Mouse (Mus musculus): ENCODE results near the gene Dcaf1. TPM values are rescaled to one million over a fixed set of nuclear protein-coding genes. Genes with fewer than 3 reads are reported as not detected.

Dcaf1 gene
- 9.3 and 13.1 TPM in 2 replicates for polyA plus RNA-seq (2012; rRNA removed)

GRCm38 (mm10) chr9:106821618-106822380, at the start of gene Dcaf1:
Gene Dcaf1, plus strand, starts transcription at chr9:106821874.
- DNase-seq (ENCODE audit: low read depth, low spot score): peak; percentile 99

GRCm38 (mm10) chr9:106776116-106776515, 45.6 kb upstream of the Dcaf1 start:
- no peak for DNase-seq (ENCODE audit: low read depth, low spot score)
- 95% methylated on average over 1 of the region's 1 CpGs for whole genome bisulfite sequencing

More at GRCm38 (mm10) chr9:106821618-106822380, at the start of gene Dcaf1:
- WGBS: under 1% methylated on average over 71 of the region's 71 CpGs

GRCm38 (mm10) chr9:106777423-106777822, 44.3 kb upstream of the Dcaf1 start:
- 81% methylated on average over 3 of the region's 3 CpGs for WGBS
- no peak for DNase-seq (ENCODE audit: low read depth, low spot score)

GRCm38 (mm10) chr9:106778319-106778718, 43.4 kb upstream of the Dcaf1 start:
- 74% methylated on average over 4 of the region's 4 CpGs for WGBS
- no peak for DNase-seq (ENCODE audit: low read depth, low spot score)

DNA sequence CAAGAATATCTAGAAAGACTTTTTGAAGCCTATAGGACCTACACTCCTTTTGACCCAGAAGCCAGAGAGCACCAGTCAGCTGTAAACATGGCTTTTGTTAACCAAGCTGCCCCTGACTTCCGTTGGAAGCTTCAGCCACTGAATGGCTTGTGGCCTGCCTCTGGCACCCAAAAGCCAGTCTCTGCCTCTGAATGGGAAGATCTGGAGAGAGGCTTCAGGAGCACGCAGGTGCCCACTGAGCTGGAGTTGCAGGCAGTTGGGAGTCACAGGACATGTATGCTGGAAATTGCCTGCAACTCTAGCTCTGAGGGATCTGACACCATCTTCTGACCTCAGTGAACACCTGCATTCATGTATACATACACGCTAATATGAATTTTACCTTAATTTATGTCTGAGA, 41.6 kb upstream of the Dcaf1 start:
- DNase-seq (ENCODE audit: low read depth, low spot score): no peak
- 90% methylated on average over 3 of the region's 3 CpGs for WGBS

GRCm38 (mm10) chr9:106783554-106783953, 38.1 kb upstream of the Dcaf1 start:
- DNase-seq (ENCODE audit: low read depth, low spot score): no peak
- 98% methylated on average over 2 of the region's 2 CpGs for WGBS

- no peak for DNase-seq (ENCODE audit: low read depth, low spot score)
- 38% methylated on average over 3 of the region's 3 CpGs for WGBS
Observed at GRCm38 (mm10) chr9:106785206-106785605, 36.5 kb upstream of the Dcaf1 start.

DNA sequence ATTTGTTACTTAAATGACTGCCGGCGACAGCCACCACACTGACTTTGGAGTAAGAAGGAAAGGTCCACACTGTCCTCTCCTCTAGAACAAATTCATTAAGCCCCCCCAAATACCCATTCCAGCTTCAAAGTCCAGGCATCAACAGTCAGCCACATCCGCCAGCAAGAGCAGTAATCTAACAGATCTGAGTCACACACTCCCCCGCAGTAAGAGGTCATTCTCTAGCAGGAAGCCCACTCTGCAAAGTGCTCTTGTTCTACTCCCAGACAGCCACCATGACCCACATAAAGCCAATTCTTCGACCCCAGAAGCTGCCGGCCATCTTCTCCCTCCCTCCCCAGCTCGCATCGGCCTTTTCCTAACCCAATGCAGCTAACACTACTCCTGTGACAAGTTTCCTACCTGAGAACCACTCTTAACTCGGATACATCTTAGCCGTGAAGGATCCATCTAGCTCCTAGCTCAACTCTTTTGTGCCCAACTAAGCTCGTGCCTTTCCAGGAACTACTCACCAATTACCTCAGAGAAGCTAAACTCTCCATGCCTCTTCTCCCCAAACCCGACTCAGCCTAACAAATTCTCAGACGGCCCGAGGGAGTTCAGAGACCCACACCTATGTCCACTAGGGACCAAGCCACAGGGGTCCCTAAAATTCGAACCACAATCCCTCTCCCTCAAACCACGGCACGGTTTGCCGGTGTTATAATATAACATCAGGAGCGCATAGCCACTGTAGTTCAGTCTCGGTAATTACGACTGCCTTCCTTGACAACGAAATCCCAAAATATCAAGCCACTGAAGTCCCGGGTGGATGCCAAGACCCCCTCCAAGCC, 33.5 kb upstream of the Dcaf1 start:
- no peak for DNase-seq (ENCODE audit: low read depth, low spot score)
- 7% methylated on average over 23 of the region's 23 CpGs for WGBS

- peak; percentile 54 for DNase-seq (ENCODE audit: low read depth, low spot score)
- under 1% methylated on average over 49 of the region's 49 CpGs for WGBS
Observed at GRCm38 (mm10) chr9:106788812-106789321, 32.8 kb upstream of the Dcaf1 start, which contains the start of gene Rad54l2. Gene Rad54l2, minus strand, starts transcription at chr9:106789194.

GRCm38 (mm10) chr9:106789363-106789762, 32.3 kb upstream of the Dcaf1 start:
- no peak for DNase-seq (ENCODE audit: low read depth, low spot score)
- 6% methylated on average over 10 of the region's 10 CpGs for WGBS

DNA sequence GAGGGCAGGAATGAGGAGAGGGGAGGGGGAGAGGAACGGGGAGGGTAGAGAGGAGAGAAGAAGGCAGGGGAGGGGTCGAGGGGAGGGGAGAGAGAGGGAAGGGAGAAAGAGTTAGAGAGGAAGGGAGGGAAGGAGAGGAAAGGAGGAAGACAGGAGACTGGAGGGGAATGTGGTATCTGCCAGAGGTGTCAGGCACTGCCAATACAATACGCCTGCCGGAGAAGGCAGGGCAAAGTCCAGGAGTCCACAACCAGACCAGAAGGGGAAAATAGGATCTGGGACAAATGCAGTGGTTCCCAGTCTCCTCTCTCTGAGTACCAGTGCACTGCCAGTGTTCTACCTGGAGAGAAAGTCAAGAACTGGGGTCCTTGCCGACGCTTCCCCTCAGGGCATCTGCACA, 30.8 kb upstream of the Dcaf1 start:
- no peak for DNase-seq (ENCODE audit: low read depth, low spot score)
- 47% methylated on average over 6 of the region's 6 CpGs for WGBS

GRCm38 (mm10) chr9:106806503-106806902, 15.2 kb upstream of the Dcaf1 start:
- 79% methylated on average over 4 of the region's 4 CpGs for WGBS
- no peak for DNase-seq (ENCODE audit: low read depth, low spot score)

DNA sequence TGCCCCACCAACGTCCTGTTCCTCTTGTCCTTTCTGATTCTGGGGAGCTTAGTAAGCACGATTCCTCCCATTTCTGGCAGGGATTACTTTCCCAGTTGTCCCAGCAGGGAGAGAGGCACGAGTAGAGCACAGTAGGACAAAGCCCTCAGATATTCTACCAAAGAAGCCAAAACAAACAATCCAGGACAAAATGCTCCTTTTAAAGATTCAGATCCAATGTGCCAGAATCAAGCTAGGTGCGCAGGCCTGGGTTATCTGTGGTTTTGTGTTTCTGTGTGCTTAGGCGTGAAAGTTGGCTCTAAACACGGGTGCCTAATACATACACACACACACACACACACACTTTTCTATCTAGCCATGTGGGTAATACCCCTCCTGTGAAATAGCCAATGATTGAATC, 3.5 kb upstream of the Dcaf1 start:
- DNase-seq (ENCODE audit: low read depth, low spot score): no peak
- 72% methylated on average over 6 of the region's 6 CpGs for WGBS

DNA sequence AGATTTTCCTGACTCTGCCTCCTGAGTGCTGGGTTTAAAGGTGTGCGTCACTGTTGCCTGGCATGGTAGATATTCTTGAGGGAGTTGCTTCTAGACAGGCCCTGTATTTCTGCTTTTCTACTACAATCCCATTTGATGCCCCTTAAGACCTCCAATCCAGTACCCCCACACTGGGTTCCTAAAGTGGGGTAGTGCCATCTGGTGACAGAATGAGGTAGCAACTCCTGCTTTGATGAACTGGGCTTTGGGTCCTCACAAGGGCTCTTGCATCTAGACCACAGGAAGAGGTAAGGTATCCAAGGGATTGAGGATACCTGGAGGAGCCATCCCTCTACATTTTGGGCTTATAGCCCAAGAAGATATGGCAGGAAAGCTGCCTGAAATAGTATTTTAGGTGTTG, 2.5 kb upstream of the Dcaf1 start:
- DNase-seq (ENCODE audit: low read depth, low spot score): no peak
- 95% methylated on average over 1 of the region's 1 CpGs for WGBS

- DNase-seq (ENCODE audit: low read depth, low spot score): peak; percentile 8
- 36% methylated on average over 15 of the region's 15 CpGs for WGBS
Observed at GRCm38 (mm10) chr9:106821050-106821617, 540 bp upstream of the Dcaf1 start.

DNA sequence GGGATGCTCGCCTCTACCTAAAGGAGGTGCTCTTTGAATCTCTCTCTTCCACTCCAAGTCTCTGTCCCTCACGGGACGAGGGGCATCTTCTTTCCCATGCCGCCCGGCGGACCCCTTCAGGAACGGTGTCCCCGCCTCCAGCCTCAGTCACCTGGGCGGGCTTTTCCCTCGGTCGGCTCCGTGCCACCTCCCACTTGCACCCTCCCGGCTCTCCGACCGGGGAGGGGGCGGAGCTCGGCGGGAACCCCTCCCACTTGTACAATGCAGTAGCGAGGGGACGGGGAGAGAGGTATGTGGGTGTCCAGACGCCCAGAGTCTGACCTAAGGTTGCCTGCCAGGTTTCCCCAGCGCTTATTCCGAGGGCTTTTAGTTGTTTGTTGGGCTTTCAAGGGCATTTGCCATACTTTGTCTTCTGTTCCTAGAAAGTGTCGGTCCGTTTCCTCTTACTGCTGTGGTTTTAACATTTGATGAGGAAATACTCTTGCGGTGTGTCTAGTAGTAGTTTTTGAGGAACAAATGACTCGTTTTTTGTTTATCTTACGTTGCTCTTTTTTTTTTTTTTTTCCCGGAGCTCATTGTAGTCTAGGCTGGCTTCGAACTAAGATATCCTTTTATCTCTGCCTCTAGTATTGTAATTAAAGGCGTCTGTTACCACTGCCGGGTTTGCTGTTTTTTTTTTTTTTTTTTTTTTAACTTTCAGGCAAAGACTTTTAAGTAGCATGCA, 869 bp downstream of the Dcaf1 start:
- DNase-seq (ENCODE audit: low read depth, low spot score): peak; percentile 74
- WGBS: under 1% methylated on average over 32 of the region's 32 CpGs

- no peak for DNase-seq (ENCODE audit: low read depth, low spot score)
- 98% methylated on average over 1 of the region's 1 CpGs for WGBS
Observed at GRCm38 (mm10) chr9:106840569-106840968, 18.9 kb downstream of the Dcaf1 start.

GRCm38 (mm10) chr9:106842800-106843199, 21.1 kb downstream of the Dcaf1 start:
- WGBS: 94% methylated on average over 6 of the region's 6 CpGs
- DNase-seq (ENCODE audit: low read depth, low spot score): no peak

DNA sequence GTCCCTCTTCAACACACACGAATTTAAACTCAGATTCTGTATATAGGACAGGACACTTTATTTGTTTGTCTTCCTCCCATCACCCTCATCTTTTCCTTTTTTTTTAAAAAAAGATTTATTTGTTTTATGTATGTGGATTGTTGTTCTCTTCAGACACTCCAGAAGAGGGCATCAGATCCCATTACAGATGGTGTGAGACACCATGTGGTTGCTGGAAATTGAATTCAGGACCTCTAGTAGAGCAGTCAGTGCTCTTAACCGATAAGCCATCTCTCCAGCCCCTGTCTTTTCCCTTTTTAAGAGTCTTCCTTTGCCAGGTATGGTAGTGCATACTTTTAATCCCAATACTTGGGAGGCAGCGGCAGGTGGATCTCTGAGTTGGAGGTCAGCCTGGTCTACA, 35.0 kb downstream of the Dcaf1 start:
- DNase-seq (ENCODE audit: low read depth, low spot score): no peak
- WGBS: 81% methylated on average over 3 of the region's 3 CpGs

DNA sequence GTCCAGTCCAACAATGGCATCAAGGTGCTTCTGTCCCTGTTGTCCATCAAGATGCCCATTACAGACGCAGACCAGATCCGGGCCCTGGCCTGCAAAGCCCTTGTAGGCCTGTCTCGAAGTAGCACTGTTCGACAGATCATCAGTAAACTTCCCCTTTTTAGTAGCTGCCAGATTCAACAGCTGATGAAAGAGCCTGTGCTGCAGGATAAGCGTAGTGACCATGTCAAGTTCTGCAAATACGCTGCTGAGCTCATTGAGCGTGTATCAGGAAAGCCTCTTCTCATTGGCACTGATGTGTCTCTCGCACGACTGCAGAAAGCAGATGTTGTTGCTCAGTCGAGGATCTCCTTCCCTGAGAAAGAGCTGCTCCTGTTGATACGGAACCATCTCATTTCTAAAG, 36.4 kb downstream of the Dcaf1 start:
- WGBS: 88% methylated on average over 11 of the region's 11 CpGs
- DNase-seq (ENCODE audit: low read depth, low spot score): no peak
